ENCODE assay signal across 8 mouse cellular contexts in genomic region chr13:38344713-38345430, GRCm38 (mm10). TPM values are rescaled to one million over a fixed set of nuclear protein-coding genes. Genes with fewer than 3 reads are reported as not detected.
DNase-seq lines count a peak whose midpoint lies in the region; ATAC-seq and TF ChIP-seq lines count a peak whose summit lies in the region.

Gene Bmp6, plus strand, starts transcription at chr13:38345107.

- TF ChIP-seq CTCF in Patski (IDR thresholded peaks at IDR 0.05) = no peak
- TF ChIP-seq CTCF in lung, embryonic 14.5 days (IDR thresholded peaks at IDR 0.05; ENCODE audit: low read depth) = no peak

- H3K36me3 ChIP-seq in hindbrain, embryonic 11.5 days (ENCODE audit: control insufficient read depth, insufficient read depth, low read length) = no peaks in the 10 kb centered on the region
- no peaks in the 10 kb centered on the region for H3K36me3 ChIP-seq in lung, embryonic 14.5 days (ENCODE audit: insufficient read depth)

- no peak for DNase-seq in Patski (ENCODE audit: low read depth, low spot score)
- DNase-seq in cerebellum, postnatal 10 days = peak; percentile 84 to 86
- DNase-seq in frontal cortex, postnatal 25 days (ENCODE audit: low spot score in 2 of 2) = peak; percentile 51 to 64
- DNase-seq in hindbrain, embryonic 11.5 days (ENCODE audit: low spot score) = peak; percentile 77
- DNase-seq in layer of hippocampus, adult 9-11 months = peak; percentile 67
- peak; percentile 88 for DNase-seq in lung, embryonic 14.5 days
- DNase-seq in ovary, postnatal 36 days (ENCODE audit: low spot score) = peak; percentile 81
- DNase-seq in urinary bladder, postnatal 36 days (ENCODE audit: low spot score in 2 of 2) = peak; percentile 80 to 82

- no peaks in the 10 kb centered on the region for H3K9me3 ChIP-seq in hindbrain, embryonic 11.5 days (ENCODE audit: control insufficient read depth, low read length)
- no peaks in the 10 kb centered on the region for H3K9me3 ChIP-seq in lung, embryonic 14.5 days (ENCODE audit: low read depth, low read length)

- H3K27ac ChIP-seq in hindbrain, embryonic 11.5 days (ENCODE audit: low read depth, low read length) = no peak within 1 kb of the TSS
- no peak within 1 kb of the TSS for H3K27ac ChIP-seq in lung, embryonic 14.5 days (ENCODE audit: low read depth)

- H3K27me3 ChIP-seq in Patski = no peaks in the 10 kb centered on the region
- peaks cover 39% of the 10 kb centered on the region for H3K27me3 ChIP-seq in hindbrain, embryonic 11.5 days (ENCODE audit: control insufficient read depth, insufficient read depth, low read length)
- peaks cover 56% of the 10 kb centered on the region for H3K27me3 ChIP-seq in lung, embryonic 14.5 days (ENCODE audit: insufficient read depth, low read length)

- peak within 1 kb of the TSS; percentile 27; the same call in 1 of the 2 replicates for H3K9ac ChIP-seq in hindbrain, embryonic 11.5 days (ENCODE audit: low read depth, low read length)
- peak within 1 kb of the TSS; percentile 26; the same call in 1 of the 2 replicates for H3K9ac ChIP-seq in lung, embryonic 14.5 days

- in situ Hi-C loops in Patski (cut with MboI; ENCODE audit: low pct_unique_long_range_greater_than_20kb) = loop anchor here (5.0 kb wide), 2 partner anchors 77 to 107 kb away; no protein-coding TSS in a partner anchor

- H3K4me1 ChIP-seq in hindbrain, embryonic 11.5 days (replicated peaks; ENCODE audit: control insufficient read depth, insufficient read depth, low read length) = peaks cover 13% of the 10 kb centered on the region
- H3K4me1 ChIP-seq in lung, embryonic 14.5 days (ENCODE audit: insufficient read depth) = peaks cover 12% of the 10 kb centered on the region; the same call in 1 of the 2 replicates

- peak; percentile 78 for ATAC-seq in Patski
- ATAC-seq in hindbrain, embryonic 11.5 days (ENCODE audit: low FRiP score) = peak; percentile 85
- peak; percentile 93 for ATAC-seq in lung, embryonic 14.5 days (ENCODE audit: insufficient read depth)

- POLR2A ChIA-PET in Patski (lab: Charles Lee) = no interaction called here

- 2% methylated on average over 54 of the region's 54 CpGs for WGBS in hindbrain, embryonic 11.5 days
- WGBS in lung, embryonic 14.5 days = 1% methylated on average over 54 of the region's 54 CpGs

- peak within 1 kb of the TSS; percentile 37 for H3K4me3 ChIP-seq in hindbrain, embryonic 11.5 days (ENCODE audit: low read depth, low read length)
- H3K4me3 ChIP-seq in lung, embryonic 14.5 days (ENCODE audit: low read depth, low read length) = peak within 1 kb of the TSS; percentile 40

- CTCF ChIA-PET in Patski (lab: Charles Lee) = interaction anchor here (1.3 kb wide), 1 partner anchor 161 kb away, joined by 3 read pairs; no protein-coding TSS in a partner anchor

- peak within 1 kb of the TSS; percentile 61 for H3K4me2 ChIP-seq in hindbrain, embryonic 11.5 days (replicated peaks; ENCODE audit: low read depth, low read length)
- H3K4me2 ChIP-seq in lung, embryonic 14.5 days = peak within 1 kb of the TSS; percentile 65

RNA-seq across cellular contexts. Expression of gene Bmp6, which starts in this region (rescaled TPM):
- polyA plus RNA-seq in Patski (2021) = 58.7 TPM
- polyA plus RNA-seq in hindbrain, embryonic 11.5 days (2014; fragmentation: Nextera tagmentation; extraction: Ambion mirVana) = 2.6 and 3.2 TPM in 2 replicates
- 1.1 and 1.4 TPM in 2 replicates for polyA plus RNA-seq in lung, embryonic 14.5 days (2014; fragmentation: Nextera tagmentation; extraction: Ambion mirVana)

Comparison
In these comparisons a context has a peak if more than half of its experiments do, and no peak if none do; other contexts are left out.
1. RNA of gene Bmp6 (polyA plus RNA-seq): 58.7 TPM in Patski (single experiment); 2.6 to 3.2 TPM in hindbrain, embryonic 11.5 days and 1.1 to 1.4 TPM in lung, embryonic 14.5 days; every median in the first group is over 10 times any median in the second.
2. Peak in every context shown above with its lines, with median percentiles within 50 percentile points of each other: ATAC-seq.